9 mouse cellular contexts compared by ENCODE assay signal in genomic region chr6:83017190-83017589, GRCm38 (mm10). TPM values are rescaled to one million over a fixed set of nuclear protein-coding genes. Genes with fewer than 3 reads are reported as not detected.
DNase-seq lines count a peak whose midpoint lies in the region; ATAC-seq and TF ChIP-seq lines count a peak whose summit lies in the region.
"Had no signal": no experiment of that assay in that cellular context is flagged by ENCODE, and none has a peak within 500 bp of the region (broad histone marks: within the 10 kb centered on the region; RNA-seq: fewer than 3 reads in every experiment).

No protein-coding gene starts in this region.

- no peak for TF ChIP-seq CTCF in bone marrow, adult 2 months (IDR thresholded peaks at IDR 0.05; ENCODE audit: control insufficient read depth, insufficient read depth, low read length)

- no peak overlapping the region for H3K9ac ChIP-seq in heart, embryonic 13.5 days

- WGBS in bone marrow, adult 2 months = 67% methylated on average over 3 of the region's 3 CpGs
- 16% methylated on average over 3 of the region's 3 CpGs for WGBS in heart, embryonic 13.5 days

- no peak overlapping the region for H3K4me2 ChIP-seq in heart, embryonic 13.5 days

- peaks cover 5% of the 10 kb centered on the region for H3K27me3 ChIP-seq in heart, embryonic 13.5 days (replicated peaks)

- H3K4me3 ChIP-seq in bone marrow, adult 2 months (replicated peaks; ENCODE audit: control insufficient read depth, low read depth, low read length) = no peak overlapping the region
- H3K4me3 ChIP-seq in heart, embryonic 13.5 days = no peak overlapping the region

- no peaks in the 10 kb centered on the region for H3K36me3 ChIP-seq in heart, embryonic 13.5 days

- no peak for TF ChIP-seq POLR2A in bone marrow, adult 2 months (IDR thresholded peaks at IDR 0.05; ENCODE audit: borderline replicate concordance, control insufficient read depth, low read depth, low read length)

- no peak for ATAC-seq in heart, embryonic 13.5 days (ENCODE audit: extremely low read depth, insufficient number of reproducible peaks, low FRiP score, low TSS enrichment)

- no peaks in the 10 kb centered on the region for H3K9me3 ChIP-seq in heart, embryonic 13.5 days

- peaks cover 8% of the 10 kb centered on the region for H3K4me1 ChIP-seq in bone marrow, adult 2 months (ENCODE audit: control insufficient read depth, insufficient read depth, low read length)
- H3K4me1 ChIP-seq in heart, embryonic 13.5 days = peaks cover 23% of the 10 kb centered on the region

- H3K27ac ChIP-seq in bone marrow, adult 2 months (ENCODE audit: control insufficient read depth, insufficient read depth, low read depth, low read length, poor library complexity) = peak overlapping the region; percentile 75
- H3K27ac ChIP-seq in heart, embryonic 13.5 days (replicated peaks) = peak overlapping the region; percentile 36

- DNase-seq in kidney, postnatal 4 days = peak; percentile 37 to 64
- DNase-seq in kidney, adult 8-10 months = no peak
- DNase-seq in lung, postnatal 25 days (ENCODE audit: low spot score) = peak; percentile 37
- no peak for DNase-seq in layer of hippocampus, postnatal 25 days (ENCODE audit: extremely low spot score in 1 of 2, low spot score in 1 of 2)
- DNase-seq in T-cell, adult 2 months (ENCODE audit: low spot score) = no peak
- DNase-seq in layer of hippocampus, postnatal 14 days (ENCODE audit: low spot score in 2 of 2) = no peak
- DNase-seq: midbrain, embryonic 14.5 days had no signal

RNA-seq across cellular contexts. Expression of gene Dok1, which starts 16.1 kb away (rescaled TPM):
- 26.6 and 39.6 TPM in 2 replicates for polyA plus RNA-seq in bone marrow, adult 2 months (2011; ENCODE audit: insufficient read depth, insufficient read length, low replicate concordance, missing spikeins)
- polyA plus RNA-seq in heart, embryonic 13.5 days (2015; fragmentation: Nextera tagmentation; extraction: Ambion mirVana) = 7.6 and 9.3 TPM in 2 replicates
- total RNA-seq in layer of hippocampus, postnatal 25 days (2021) = 1 to 10 TPM; 1.9 to 2.5 TPM
- 1 to 10 TPM; 3.1 to 3.3 TPM for total RNA-seq in layer of hippocampus, postnatal 14 days (2021)

RNA-seq across cellular contexts. Expression of gene Loxl3, which starts 16.8 kb away (rescaled TPM):
- 6.9 and 13.3 TPM in 2 replicates for polyA plus RNA-seq in bone marrow, adult 2 months (2011; ENCODE audit: insufficient read depth, insufficient read length, low replicate concordance, missing spikeins)
- 6.9 and 7.1 TPM in 2 replicates for polyA plus RNA-seq in heart, embryonic 13.5 days (2015; fragmentation: Nextera tagmentation; extraction: Ambion mirVana)
- 1 to 10 TPM; 3.3 to 3.9 TPM for total RNA-seq in layer of hippocampus, postnatal 25 days (2021)
- 1 to 10 TPM; 2.3 to 3.8 TPM for total RNA-seq in layer of hippocampus, postnatal 14 days (2021)

RNA-seq across cellular contexts. Expression of gene Aup1, which starts 37.1 kb away (rescaled TPM):
- 142 and 337 TPM in 2 replicates for polyA plus RNA-seq in bone marrow, adult 2 months (2011; ENCODE audit: insufficient read depth, insufficient read length, low replicate concordance, missing spikeins)
- 120 and 123 TPM in 2 replicates for polyA plus RNA-seq in heart, embryonic 13.5 days (2015; fragmentation: Nextera tagmentation; extraction: Ambion mirVana)
- 100 to 1,000 TPM; 115 to 121 TPM for total RNA-seq in layer of hippocampus, postnatal 25 days (2021)
- total RNA-seq in layer of hippocampus, postnatal 14 days (2021) = 100 to 1,000 TPM; 108 to 116 TPM

RNA-seq across cellular contexts. Expression of gene Htra2, which starts 37.9 kb away (rescaled TPM):
- 115 and 145 TPM in 2 replicates for polyA plus RNA-seq in bone marrow, adult 2 months (2011; ENCODE audit: insufficient read depth, insufficient read length, low replicate concordance, missing spikeins)
- polyA plus RNA-seq in heart, embryonic 13.5 days (2015; fragmentation: Nextera tagmentation; extraction: Ambion mirVana) = 80.2 and 94.2 TPM in 2 replicates
- 10 to 100 TPM; 51.8 to 52.7 TPM for total RNA-seq in layer of hippocampus, postnatal 25 days (2021)
- total RNA-seq in layer of hippocampus, postnatal 14 days (2021) = 10 to 100 TPM; 55.7 to 60.1 TPM

RNA-seq across cellular contexts. Expression of gene Dqx1, which starts 40.5 kb away (rescaled TPM):
- polyA plus RNA-seq in bone marrow, adult 2 months (2011; ENCODE audit: insufficient read depth, insufficient read length, low replicate concordance, missing spikeins) = 5.3 and 13.5 TPM in 2 replicates
- 0.41 and 0.62 TPM in 2 replicates for polyA plus RNA-seq in heart, embryonic 13.5 days (2015; fragmentation: Nextera tagmentation; extraction: Ambion mirVana)
- 1 to 10 TPM in 1 of 2 experiments, under 1 TPM in 1; 0.81 to 1.1 TPM for total RNA-seq in layer of hippocampus, postnatal 25 days (2021)
- under 1 TPM; 0.48 to 0.74 TPM for total RNA-seq in layer of hippocampus, postnatal 14 days (2021)

Comparison
In these comparisons a context has a peak if more than half of its experiments do, and no peak if none do; other contexts are left out.
1. DNase-seq: peak in kidney, postnatal 4 days (2 of 2) and lung, postnatal 25 days (single experiment); none in kidney, adult 8-10 months (0 of 2), layer of hippocampus, postnatal 25 days (0 of 2), T-cell, adult 2 months (single experiment) and layer of hippocampus, postnatal 14 days (0 of 2).